Mouse (Mus musculus) testis, postnatal 14 days (tissue): Measurements from ENCODE around the gene Dynlt1a.
A peak's percentile ranks its signal among the peaks of the same experiment; 100 is the strongest.
"Not testable (repeated sequence)": the region's sequence is repeated elsewhere in the genome, so short reads cannot be mapped to it uniquely, and the experiment has no call there.

Experiments used
- DNase-seq: peaks from one replicate; pipeline ENCODE4 v3.0.0; 2021; ENCODE audit warnings: low spot score

The Dynlt1a gene

DNA sequence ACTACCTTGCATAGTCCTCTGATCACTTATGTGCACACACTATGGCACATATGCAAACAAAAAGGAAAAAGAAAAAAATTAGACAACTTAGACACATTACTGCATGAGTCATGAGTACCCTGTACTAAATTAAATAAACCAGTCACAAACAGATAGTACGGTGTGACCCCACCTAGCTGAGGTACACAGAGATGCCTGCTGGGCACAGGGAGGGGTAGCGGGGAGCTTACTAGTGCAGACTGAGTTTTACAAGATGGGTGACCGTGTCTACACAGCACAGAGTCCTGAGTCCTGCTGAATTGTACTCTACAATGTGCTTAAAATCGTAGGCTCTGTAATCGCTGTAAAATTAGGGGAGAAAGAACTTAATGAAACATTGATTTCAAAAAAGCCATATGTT lies 31.1 kb downstream of the Dynlt1a start:
- DNase-seq, result not testable (repeated sequence)

DNA sequence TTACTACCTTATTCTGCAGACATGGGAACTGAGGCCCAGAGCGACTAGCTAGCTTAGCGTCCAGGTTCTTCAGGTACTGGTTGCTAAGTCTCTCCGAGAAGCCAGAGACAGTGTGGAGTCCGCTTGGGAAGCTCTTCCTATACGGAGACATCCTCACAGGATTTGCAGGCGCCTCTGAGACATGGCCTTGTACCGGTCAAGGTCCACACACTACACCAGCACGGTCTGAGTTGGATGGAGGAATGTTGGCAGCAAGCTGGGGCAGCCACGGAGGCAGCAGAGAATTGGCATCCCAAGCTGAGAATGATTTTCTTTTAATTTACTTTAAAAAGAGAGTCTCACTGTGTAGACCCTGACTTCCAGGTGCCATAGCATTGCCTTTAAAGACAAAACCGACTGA lies 34.2 kb downstream of the Dynlt1a start:
- not testable (repeated sequence) for DNase-seq

DNA sequence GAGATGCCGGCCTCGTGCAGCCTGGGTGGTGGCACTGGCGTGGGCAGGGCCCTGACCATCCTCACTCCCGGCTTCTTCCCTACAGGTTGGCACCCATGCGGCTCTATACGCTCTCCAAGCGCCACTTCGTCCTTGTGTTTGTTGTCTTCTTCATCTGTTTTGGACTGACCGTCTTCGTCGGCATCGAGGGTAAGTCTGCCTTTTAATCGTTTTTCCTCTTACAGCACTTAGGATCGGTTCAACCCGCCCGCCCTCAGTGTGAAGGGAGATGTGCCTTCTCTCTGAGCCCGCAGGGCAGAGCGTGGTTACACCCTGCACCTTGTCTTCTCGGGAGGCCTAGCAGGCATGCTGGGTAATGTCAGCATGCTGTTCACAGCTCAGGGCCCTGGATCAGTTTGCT lies 36.8 kb downstream of the Dynlt1a start:
- not testable (repeated sequence) for DNase-seq

DNA sequence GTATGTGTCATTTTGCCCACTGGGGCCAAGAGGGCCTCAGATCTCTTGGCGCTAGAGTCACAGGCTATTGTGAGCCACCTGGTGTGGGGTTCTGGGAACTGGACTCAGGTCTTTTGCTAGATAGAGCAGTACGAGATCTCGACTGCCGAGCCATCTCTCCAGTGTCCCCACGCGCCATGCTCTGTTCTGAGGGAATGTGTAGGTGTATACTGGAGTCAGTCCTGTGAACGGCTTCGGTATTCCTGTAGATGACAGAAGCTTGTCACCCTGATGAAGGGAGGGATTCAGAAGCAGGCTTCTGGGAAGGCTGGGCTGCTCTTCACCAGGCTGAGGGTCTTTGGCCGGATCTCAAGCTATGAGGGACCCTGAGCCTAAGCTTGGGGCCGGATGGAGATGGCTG lies 37.5 kb downstream of the Dynlt1a start:
- DNase-seq, result not testable (repeated sequence)

DNA sequence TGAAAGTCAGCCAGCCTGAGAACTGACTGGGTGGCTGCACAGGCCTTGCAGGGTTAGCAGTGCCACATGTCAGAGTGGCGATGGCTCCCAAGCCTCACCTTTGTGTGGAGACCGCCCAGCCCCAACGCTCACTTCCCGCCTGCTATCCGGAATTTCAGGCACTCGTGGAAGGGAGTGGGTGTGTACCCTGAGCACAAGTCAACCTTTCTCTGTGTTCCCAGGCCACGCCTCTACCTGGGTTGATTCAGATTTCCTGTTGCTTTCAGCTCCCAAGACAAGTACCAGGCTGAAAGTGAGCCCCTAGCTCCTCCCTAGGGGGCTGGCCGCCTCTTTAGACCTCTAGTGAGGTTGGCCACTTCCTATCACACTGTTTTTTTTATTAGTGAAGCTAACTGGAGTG lies 38.1 kb downstream of the Dynlt1a start:
- DNase-seq, result not testable (repeated sequence)

DNA sequence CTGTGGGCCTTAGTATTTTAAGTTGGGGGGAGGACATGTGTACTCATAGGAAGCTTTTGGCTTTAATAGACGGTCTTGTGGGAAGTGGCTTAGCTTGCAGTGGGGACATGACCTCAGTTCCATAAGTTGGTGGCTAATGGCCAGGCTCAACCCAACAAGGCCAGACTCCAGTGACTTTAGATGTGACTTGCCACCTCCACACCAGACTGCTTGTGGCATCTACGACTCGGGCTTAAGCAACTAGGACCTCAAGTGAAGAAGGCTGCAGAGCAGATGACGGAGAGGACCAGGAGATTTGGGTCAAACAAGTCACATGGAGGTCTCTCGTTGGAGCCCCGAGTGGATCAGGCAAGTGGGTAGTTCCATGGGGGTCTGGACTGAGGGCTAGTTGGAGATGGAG lies 42.6 kb downstream of the Dynlt1a start:
- DNase-seq, result peak; percentile 52

DNA sequence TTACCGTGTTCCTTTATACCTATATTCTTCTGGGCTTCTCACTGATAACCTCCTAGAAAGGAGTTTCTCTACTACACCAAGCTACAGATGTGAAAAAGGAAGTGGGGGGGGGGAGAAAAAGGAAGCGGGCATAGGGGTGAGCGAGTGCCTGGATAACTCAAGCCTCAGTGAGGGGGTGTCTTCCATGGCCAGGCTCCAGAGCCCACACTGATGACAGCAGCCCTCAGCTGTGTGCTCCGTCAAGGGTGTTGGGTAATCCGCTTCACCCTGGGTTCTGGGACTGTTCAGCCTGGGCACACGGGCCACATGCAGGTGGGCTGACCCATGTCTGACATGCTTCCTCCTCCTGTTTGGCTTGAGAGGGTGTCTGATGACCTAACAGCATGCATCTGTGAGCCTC lies 45.3 kb downstream of the Dynlt1a start:
- DNase-seq, result not testable (repeated sequence)

DNA sequence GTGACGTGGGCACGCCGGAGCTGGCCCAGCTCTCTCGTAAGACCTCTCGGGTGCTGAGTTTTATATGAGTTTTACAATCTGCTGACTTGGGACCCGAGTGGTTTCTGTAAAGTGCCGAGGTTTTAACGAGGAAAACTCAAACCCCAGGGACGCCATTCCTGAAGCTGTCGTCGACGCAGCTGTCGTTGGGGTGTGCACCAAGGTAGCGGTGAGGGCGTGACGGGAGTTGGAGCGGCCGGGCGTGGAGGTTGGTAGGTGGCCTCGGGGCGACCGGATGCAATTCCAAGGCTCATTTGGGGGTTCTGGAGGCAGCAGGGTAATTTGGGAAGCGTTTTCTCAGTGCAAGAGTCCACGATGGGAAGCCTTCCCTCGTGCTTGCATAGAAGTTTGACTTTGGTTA lies 46.5 kb downstream of the Dynlt1a start:
- not testable (repeated sequence) for DNase-seq

DNA sequence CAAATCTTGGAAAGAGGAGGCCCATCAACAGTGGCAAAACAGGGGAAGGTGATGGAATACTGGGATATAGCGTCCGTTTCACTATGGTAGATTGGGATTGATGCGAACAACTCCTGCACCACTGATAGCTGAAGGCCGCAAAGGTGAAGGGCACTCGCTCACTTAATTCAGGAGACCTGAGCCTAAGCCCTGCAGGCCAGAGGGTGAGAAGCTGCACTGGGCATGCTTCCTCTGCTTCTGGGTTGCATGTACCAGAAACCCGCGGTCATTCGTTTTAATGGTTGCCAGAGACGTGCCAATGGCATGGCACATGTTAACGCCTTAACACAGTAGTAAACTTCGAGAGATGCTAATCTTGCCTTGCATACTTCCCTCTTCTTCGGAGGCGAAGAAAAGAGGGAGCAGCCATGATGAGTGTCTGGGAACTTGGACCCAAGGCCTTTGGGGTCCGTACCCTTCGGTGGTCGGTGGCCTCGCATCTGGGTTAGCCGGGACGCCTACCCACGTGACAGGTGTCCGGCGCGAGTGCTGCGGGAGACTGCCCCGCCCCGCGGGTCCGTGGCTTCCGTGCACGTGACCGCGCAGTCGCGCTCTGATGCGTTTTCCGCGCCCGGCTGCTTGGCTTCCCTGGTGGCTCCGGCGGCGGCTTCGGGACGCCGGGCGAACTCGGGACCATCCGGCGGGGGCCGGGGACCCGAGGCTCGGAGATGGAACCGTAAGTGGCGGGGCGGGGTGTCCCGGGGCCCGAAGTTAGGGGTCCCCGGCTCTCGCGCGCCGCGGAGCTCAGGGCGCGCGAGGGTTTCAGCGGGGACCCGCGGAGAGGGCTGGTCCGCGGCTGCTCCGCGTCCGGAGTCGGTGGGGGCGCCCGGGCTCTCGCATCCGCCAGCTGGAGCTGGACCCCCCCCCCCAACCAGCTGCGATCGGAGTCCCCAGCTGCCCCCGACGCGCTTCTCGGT lies 47.1 kb downstream of the Dynlt1a start:
- not testable (repeated sequence) for DNase-seq

DNA sequence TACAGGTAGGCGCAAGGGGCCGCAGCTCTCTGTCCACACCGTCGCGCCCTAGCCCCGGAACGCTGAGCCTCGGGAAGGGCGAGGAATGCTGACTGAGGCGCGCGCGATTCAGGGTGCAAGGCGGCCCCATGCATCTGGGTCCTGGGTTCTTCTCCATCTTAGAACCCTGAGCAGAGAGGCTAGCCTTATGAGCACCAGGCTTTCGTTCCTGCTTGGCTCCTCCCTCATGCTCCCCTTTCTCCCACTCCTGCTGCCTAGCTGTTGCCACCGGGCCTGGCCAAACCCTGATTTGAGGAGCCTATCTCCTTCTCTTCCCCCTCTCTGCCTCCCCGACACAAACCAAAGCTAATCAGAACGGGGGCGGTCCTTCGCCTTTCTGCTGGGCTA lies 60.2 kb downstream of the Dynlt1a start:
- DNase-seq, result not testable (repeated sequence)

DNA sequence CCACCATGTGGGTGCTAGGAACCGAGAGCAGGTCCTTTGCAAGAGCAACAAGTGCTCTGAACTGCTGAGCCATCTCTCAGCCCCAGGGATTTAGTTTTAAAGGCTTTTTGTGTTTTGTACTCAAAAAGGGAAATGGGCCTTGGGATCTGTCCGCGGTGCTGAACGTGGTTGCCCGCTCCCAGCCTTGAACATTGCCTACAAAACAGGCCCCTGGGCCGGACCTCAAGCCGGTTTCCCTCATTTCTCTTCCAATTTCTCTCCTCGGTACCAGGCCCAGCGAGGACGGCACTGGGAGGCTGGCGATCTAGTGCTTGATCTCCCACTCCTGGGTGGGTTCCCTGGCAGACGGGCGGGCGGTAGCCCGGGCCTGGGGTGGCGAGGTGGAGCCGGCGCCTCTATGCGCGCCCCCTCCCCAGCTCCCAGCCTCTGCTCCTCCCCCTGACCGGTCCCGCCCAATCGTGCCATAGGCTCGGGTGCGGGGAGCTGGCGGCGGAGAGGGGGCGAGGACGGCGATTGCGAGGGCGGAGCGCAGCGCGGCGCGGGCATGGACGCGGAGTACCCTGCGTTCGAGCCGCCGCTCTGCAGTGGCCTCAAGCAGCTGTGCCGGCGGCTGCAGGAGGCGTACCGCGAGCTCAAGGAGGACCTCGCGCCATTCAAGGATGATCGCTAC lies 60.8 kb downstream of the Dynlt1a start, which contains the start of gene Tmem181a:
TSS of gene Tmem181a (plus strand) at position 461 of the 670 bp plus-strand sequence.
- DNase-seq, result not testable (repeated sequence)
